Mouse (Mus musculus) heart, adult 2 months (tissue): ENCODE data around the gene Cfap97d1. TPM values are rescaled to one million over a fixed set of nuclear protein-coding genes. Genes with fewer than 3 reads are reported as not detected.
A peak's percentile ranks its signal among the peaks of the same experiment; 100 is the strongest.

Experiments used
- DNase-seq, 2 experiments: peaks; one replicate each; pipeline ENCODE4 v3.0.0; 2021
- H3K27ac ChIP-seq: fragments of 200-600 bp; 2 replicates; pipeline ENCODE4 v1.8.1; 2022
- H3K27me3 ChIP-seq: fragments of 200-500 bp; 2 replicates; pipeline ENCODE4 v1.6.1; 2012; ENCODE audit warnings: mild to moderate bottlenecking, low read length, inconsistent platforms, mixed read lengths; ENCODE audit not compliant: control insufficient read depth, insufficient read depth
- H3K36me3 ChIP-seq: fragments of 200-500 bp; 2 replicates; pipeline ENCODE4 v1.6.1; 2012; ENCODE audit warnings: low read length, inconsistent platforms; ENCODE audit not compliant: control insufficient read depth, insufficient read depth
- H3K4me1 ChIP-seq: fragments of 200-500 bp; 2 replicates; pipeline ENCODE4 v1.6.1; 2011; ENCODE audit warnings: low read length; ENCODE audit not compliant: control insufficient read depth, insufficient read depth
- H3K4me3 ChIP-seq: fragments of 200-600 bp; 2 replicates; pipeline ENCODE4 v1.8.1; 2022
- H3K79me2 ChIP-seq: fragments of 200-500 bp; replicated peaks from 2 replicates; pipeline ENCODE4 v1.6.1; 2012; ENCODE audit warnings: mild to moderate bottlenecking, inconsistent platforms, low read length, moderate library complexity, mixed read lengths; ENCODE audit not compliant: control insufficient read depth, insufficient read depth
- H3K9ac ChIP-seq: fragments of 200-500 bp; 2 replicates; pipeline ENCODE4 v1.6.1; 2012; ENCODE audit warnings: low read depth, mild to moderate bottlenecking, control low read depth, inconsistent platforms, low read length, mixed read lengths
- CTCF ChIP-seq: fragments of 200-600 bp; IDR thresholded peaks from 2 replicates; pipeline ENCODE4 v1.8.1; 2022; ENCODE audit warnings: antibody characterized with exemption, mild to moderate bottlenecking, moderate library complexity
- EP300 ChIP-seq: fragments of 200-500 bp; IDR thresholded peaks from 2 replicates; pipeline ENCODE4 v1.6.1; 2011; ENCODE audit warnings: low read depth, low read length, control low read depth; ENCODE audit not compliant: insufficient read depth
- POLR2A ChIP-seq: fragments of 200-500 bp; IDR thresholded peaks from 2 replicates; pipeline ENCODE4 v1.6.1; 2011; ENCODE audit warnings: mild to moderate bottlenecking, low read depth, low read length, control low read depth; ENCODE audit not compliant: insufficient read depth
- WGBS: fragments of 180-500 bp; shearing (Covaris S2); methylation state at CpG from one replicate; pipeline ENCODE4 v1.1.7; 2018; 5-methylcytosine and 5-hydroxymethylcytosine counted together
- intact Hi-C: fragments of 180-260 bp; cut with DNase I; formaldehyde crosslinking; loops from one replicate; pipeline ENCODE4 v1.15.1; 2025
- long read RNA-seq: library from polyadenylated mRNA; stranded (forward); transcript quantifications from one replicate; pipeline ENCODE4 v2.0.0, GENCODE M21; 2021
- polyA plus RNA-seq: library from polyadenylated mRNA; depleted of rRNA; stranded (reverse); fragments of >200 nt; gene quantifications from 2 replicates; pipeline ENCODE4 v1.2.3, GENCODE M21; 2012; rRNA removed
- total RNA-seq, 2 experiments: library from RNA; stranded (reverse); gene quantifications; 2 replicates each; pipeline ENCODE4 v1.2.3; 2021

Gene Cfap97d1
- total RNA-seq (not detected), polyA plus RNA-seq (not detected in 2 replicates)
- long read RNA-seq = 0 reads

GRCm38 (mm10) chr11:101984054-101985025, at the start of gene Cfap97d1:
TSS of gene Cfap97d1 (plus strand) at chr11:101984279.
- H3K79me2 ChIP-seq = no peaks in the 10 kb centered on the region; the same call in 1 of the 2 replicates
- H3K36me3 ChIP-seq = peaks cover 15% of the 10 kb centered on the region
- H3K27me3 ChIP-seq = no peaks in the 10 kb centered on the region
- H3K9ac ChIP-seq = peak within 1 kb of the TSS; percentile 95
- TF ChIP-seq POLR2A (peak; percentile 74), EP300 (peak; percentile 99), CTCF (0 out of 2 replicates have a peak, but pooled peaks have one; percentile 4)
- DNase-seq = peak; percentile 94 to 97
- peak within 1 kb of the TSS; percentile 99 for H3K27ac ChIP-seq
- H3K4me1 ChIP-seq = peaks cover 17% of the 10 kb centered on the region
- under 1% methylated on average over 71 of the region's 71 CpGs for WGBS
- intact Hi-C loops = loop anchor here (5.0 kb wide), 1 partner anchor 153 kb away; no protein-coding TSS in a partner anchor
- H3K4me3 ChIP-seq = peak within 1 kb of the TSS; percentile 68

- Histone ChIP-seq H3K4me3 (no peak overlapping the region), H3K9ac (no peak overlapping the region), H3K27me3 (no peaks in the 10 kb centered on the region), H3K27ac (no peak overlapping the region), H3K4me1 (no peaks in the 10 kb centered on the region), H3K79me2 (no peaks in the 10 kb centered on the region), H3K36me3 (no peaks in the 10 kb centered on the region)
- TF ChIP-seq CTCF (no peak), POLR2A (no peak), EP300 (no peak)
- no peak for DNase-seq
- 74% methylated on average over 3 of the region's 3 CpGs for WGBS
- intact Hi-C loops = no loop called here
Observed at GRCm38 (mm10) chr11:101935743-101936142, 48.3 kb upstream of the Cfap97d1 start.

- no peak overlapping the region for H3K27ac ChIP-seq
- WGBS = 61% methylated on average over 7 of the region's 7 CpGs
- no peaks in the 10 kb centered on the region for H3K27me3 ChIP-seq
- no peak for DNase-seq
- no peak for TF ChIP-seq POLR2A
- no peak for TF ChIP-seq EP300
- TF ChIP-seq CTCF = no peak
- no peaks in the 10 kb centered on the region for H3K79me2 ChIP-seq
- no peak overlapping the region for H3K9ac ChIP-seq
- H3K4me1 ChIP-seq = no peaks in the 10 kb centered on the region
- intact Hi-C loops = no loop called here
- H3K36me3 ChIP-seq = no peaks in the 10 kb centered on the region
- H3K4me3 ChIP-seq = no peak overlapping the region
Observed at GRCm38 (mm10) chr11:101936421-101936820, 47.7 kb upstream of the Cfap97d1 start.

GRCm38 (mm10) chr11:101937108-101937507, 47.0 kb upstream of the Cfap97d1 start:
- Histone ChIP-seq H3K4me3 (peak overlapping the region; percentile 39), H3K36me3 (no peaks in the 10 kb centered on the region), H3K27ac (peak overlapping the region; percentile 12), H3K79me2 (no peaks in the 10 kb centered on the region), H3K27me3 (no peaks in the 10 kb centered on the region), H3K9ac (peak overlapping the region; percentile 54), H3K4me1 (no peaks in the 10 kb centered on the region)
- no peak for TF ChIP-seq POLR2A
- TF ChIP-seq EP300 = no peak
- TF ChIP-seq CTCF = no peak
- peak; percentile 41 to 57 for DNase-seq
- intact Hi-C loops = no loop called here
- WGBS = 2% methylated on average over 32 of the region's 32 CpGs

- H3K4me3 ChIP-seq = no peak overlapping the region
- no peaks in the 10 kb centered on the region for H3K79me2 ChIP-seq
- intact Hi-C loops = no loop called here
- no peak for TF ChIP-seq EP300
- no peak for TF ChIP-seq POLR2A
- TF ChIP-seq CTCF = no peak
- H3K27ac ChIP-seq = no peak overlapping the region
- no peak overlapping the region for H3K9ac ChIP-seq
- no peaks in the 10 kb centered on the region for H3K36me3 ChIP-seq
- no peaks in the 10 kb centered on the region for H3K4me1 ChIP-seq
- DNase-seq = no peak
- H3K27me3 ChIP-seq = no peaks in the 10 kb centered on the region
- 59% methylated on average over 3 of the region's 3 CpGs for WGBS
Observed at GRCm38 (mm10) chr11:101943055-101943454, 41.0 kb upstream of the Cfap97d1 start.

- no peak overlapping the region for H3K9ac ChIP-seq
- 59% methylated on average over 5 of the region's 5 CpGs for WGBS
- no peak overlapping the region for H3K4me3 ChIP-seq
- H3K27me3 ChIP-seq = no peaks in the 10 kb centered on the region
- no peak for DNase-seq
- no peaks in the 10 kb centered on the region for H3K36me3 ChIP-seq
- no peak for TF ChIP-seq EP300
- no peaks in the 10 kb centered on the region for H3K79me2 ChIP-seq
- no peaks in the 10 kb centered on the region for H3K4me1 ChIP-seq
- intact Hi-C loops = no loop called here
- no peak overlapping the region for H3K27ac ChIP-seq
Observed at GRCm38 (mm10) chr11:101946525-101946924, 37.6 kb upstream of the Cfap97d1 start.
